Mouse (Mus musculus) layer of hippocampus, adult 18-20 months (tissue): ENCODE data around the gene Olfr643. TPM values are rescaled to one million over a fixed set of nuclear protein-coding genes. Genes with fewer than 3 reads are reported as not detected.
"Not testable (repeated sequence)": the region's sequence is repeated elsewhere in the genome, so short reads cannot be mapped to it uniquely, and the experiment has no call there.

Experiments used
- DNase-seq, 2 experiments: peaks; one replicate each; pipeline ENCODE4 v3.0.0; 2022; ENCODE audit warnings: low spot score in 2 of 2
- total RNA-seq, 2 experiments: library from RNA; stranded (reverse); gene quantifications; 2 replicates each; pipeline ENCODE4 v1.2.3; 2021

Gene Olfr643
- total RNA-seq, 2 experiments from 2014 or later: not detected

- DNase-seq: no peak
These were observed 115.6 kb downstream of the Olfr643 start for GRCm38 (mm10) chr7:104021651-104022050.

GRCm38 (mm10) chr7:104018953-104019352, 118.3 kb downstream of the Olfr643 start:
- DNase-seq: no peak

DNA sequence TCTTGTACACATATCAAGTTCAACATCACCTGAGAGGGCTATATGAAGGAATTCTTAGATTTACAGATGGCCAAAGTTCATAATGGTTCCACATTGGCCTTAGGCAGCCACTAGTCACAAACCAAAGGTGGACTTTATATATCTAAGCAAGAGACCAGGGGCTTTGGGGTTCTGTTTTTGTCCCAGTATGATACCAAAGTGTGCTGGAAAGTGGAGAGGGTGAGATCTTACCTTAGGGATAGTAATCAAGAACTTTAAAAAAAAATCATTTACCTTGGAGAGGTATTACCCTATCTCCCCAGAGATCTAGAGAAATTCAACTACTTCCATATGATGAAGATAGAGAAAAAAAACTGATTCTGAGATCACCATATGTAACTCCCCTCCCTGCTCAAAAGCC, 120.0 kb downstream of the Olfr643 start, which contains the start of gene Olfr639:
Gene Olfr639 (minus strand): TSS at position 101 of the 400 bp plus-strand sequence.
- no peak for DNase-seq

GRCm38 (mm10) chr7:103999124-103999523, 138.1 kb downstream of the Olfr643 start:
- no peak for DNase-seq

DNA sequence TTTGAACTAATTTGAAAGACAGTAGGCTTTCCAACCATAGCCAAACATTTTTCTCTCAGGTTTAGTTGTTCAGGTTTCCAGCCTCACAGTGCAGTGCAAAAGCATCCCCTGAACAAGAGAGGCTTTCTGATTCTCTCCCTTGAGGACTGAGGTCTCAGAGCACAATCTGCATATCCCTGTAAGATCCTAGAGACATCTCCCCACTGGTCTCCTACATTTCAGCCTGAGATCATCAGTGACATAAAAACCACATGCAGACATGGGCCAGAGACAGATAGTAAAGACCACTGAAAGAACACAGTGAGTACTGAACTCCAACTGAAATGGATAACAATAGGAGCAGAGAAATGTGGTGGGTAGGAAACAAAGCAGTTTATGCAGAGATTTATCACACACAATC, 138.8 kb downstream of the Olfr643 start, which contains the start of gene Olfr638:
Gene Olfr638 (plus strand): TSS at position 301 of the 400 bp plus-strand sequence.
- no peak for DNase-seq

DNA sequence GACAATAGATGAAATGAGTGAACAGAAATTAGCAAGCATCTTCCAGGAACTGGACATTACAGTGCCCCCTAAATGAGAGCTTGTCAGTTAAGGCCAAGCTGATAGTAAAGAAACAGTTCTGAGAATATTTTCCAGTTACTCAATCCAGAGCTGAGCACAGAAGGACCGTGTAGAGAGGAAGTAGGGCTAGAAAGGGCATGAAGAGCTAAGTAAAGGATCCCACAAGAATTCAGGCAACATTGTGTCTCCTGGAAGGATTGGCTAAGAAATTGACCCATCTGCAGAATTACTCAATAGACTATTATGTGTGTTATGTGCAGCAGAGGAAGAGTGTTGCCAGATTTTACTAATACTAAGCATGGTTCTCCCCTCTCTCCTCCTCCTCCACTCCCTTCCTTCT, 165.4 kb downstream of the Olfr643 start:
- no peak for DNase-seq

DNA sequence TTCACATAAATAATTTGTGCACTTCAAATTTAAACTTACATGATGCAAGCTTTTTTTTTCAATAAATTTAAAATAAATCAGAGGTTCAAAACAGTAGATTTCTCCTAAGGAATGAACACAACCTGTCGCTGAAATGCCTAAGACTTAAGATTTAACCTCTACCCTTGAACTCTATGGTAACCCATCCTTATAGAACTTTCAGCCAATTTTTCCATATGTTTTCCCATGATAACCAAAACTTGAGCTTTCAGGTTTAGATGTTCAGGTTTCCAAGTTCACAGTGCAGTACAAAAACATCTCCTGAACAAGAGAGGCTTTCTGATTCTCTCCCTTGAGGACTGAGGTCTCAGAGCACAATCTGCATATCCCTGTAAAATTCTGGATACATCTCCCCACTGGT, 166.4 kb downstream of the Olfr643 start, which contains the start of gene Olfr635:
Gene Olfr635 (plus strand): TSS at position 301 of the 400 bp plus-strand sequence.
- DNase-seq: no peak

DNA sequence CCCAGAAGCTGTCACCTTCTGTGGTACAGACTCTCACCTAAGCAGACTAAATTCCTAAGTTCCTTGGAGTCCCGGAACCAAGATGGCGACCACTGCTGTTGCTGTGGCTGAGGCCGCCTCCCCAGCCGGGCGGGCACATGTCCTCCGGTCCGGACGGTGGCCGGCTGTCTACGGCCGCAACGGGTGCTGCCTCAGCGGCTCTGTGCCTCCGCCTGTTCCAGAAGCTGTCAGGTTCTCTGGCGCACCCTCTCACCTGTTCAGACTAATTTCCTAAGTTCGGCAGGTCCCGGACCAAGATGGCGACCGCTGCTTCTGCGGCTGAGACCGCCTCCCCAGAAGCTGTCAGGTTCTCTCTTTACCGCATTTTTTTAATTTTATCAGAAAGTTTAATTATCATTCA, 170.3 kb downstream of the Olfr643 start:
- not testable (repeated sequence) for DNase-seq

Other genes starting within 250 kb of the Olfr643 start
- gene Olfr64, start 242.9 kb downstream of the Olfr643 start, total RNA-seq: not detected
- not detected for gene Olfr65, start 233.9 kb downstream of the Olfr643 start, total RNA-seq
- gene Olfr631, start 208.6 kb downstream of the Olfr643 start, total RNA-seq: not detected
- gene Olfr632, start 203.1 kb downstream of the Olfr643 start, total RNA-seq: not detected
- not detected for gene Olfr633, start 193.0 kb downstream of the Olfr643 start, total RNA-seq
- gene Olfr635, start 166.3 kb downstream of the Olfr643 start, total RNA-seq: under 1 TPM in 1 of 2 experiments, not detected in 1; 0.05 TPM
- not detected for gene Olfr638, start 138.7 kb downstream of the Olfr643 start, total RNA-seq
- under 1 TPM in 1 of 2 experiments, not detected in 1; 0.05 TPM for gene Olfr639, start 120.1 kb downstream of the Olfr643 start, total RNA-seq
- not detected for gene Olfr640, start 111.8 kb downstream of the Olfr643 start, total RNA-seq
- gene Olfr641, start 102.0 kb downstream of the Olfr643 start, total RNA-seq: not detected
- gene Olfr642, start 84.7 kb downstream of the Olfr643 start, total RNA-seq: not detected
- gene 4930516K23Rik, start 76.0 kb downstream of the Olfr643 start, total RNA-seq: not detected
- gene Olfr644, start 65.5 kb downstream of the Olfr643 start, total RNA-seq: not detected
- gene Olfr645, start 51.9 kb downstream of the Olfr643 start, total RNA-seq: not detected
- gene Olfr646, start 32.5 kb downstream of the Olfr643 start, total RNA-seq: not detected
- not detected for gene Ubqln5, start 7.6 kb downstream of the Olfr643 start, total RNA-seq
- gene Ubqln3, start 5.9 kb upstream of the Olfr643 start, total RNA-seq: not detected
- not detected for gene Ubqlnl, start 13.2 kb upstream of the Olfr643 start, total RNA-seq
- gene Olfm5, start 27.4 kb upstream of the Olfr643 start, total RNA-seq: not detected
- gene Olfr648, start 46.0 kb upstream of the Olfr643 start, total RNA-seq: under 1 TPM; 0.10 to 0.25 TPM
- not detected for gene Olfr649, start 58.6 kb upstream of the Olfr643 start, total RNA-seq
- under 1 TPM in 1 of 2 experiments, not detected in 1; 0.22 TPM for gene Trim6, start 81.4 kb upstream of the Olfr643 start, total RNA-seq
- 1 to 10 TPM; 1.6 to 1.7 TPM for gene Trim34a, start 107.1 kb upstream of the Olfr643 start, total RNA-seq
- gene Trim5, start 150.7 kb upstream of the Olfr643 start, total RNA-seq: under 1 TPM; 0.42 to 0.63 TPM
- gene Trim12a, start 178.1 kb upstream of the Olfr643 start, total RNA-seq: 1 to 10 TPM; 2.8 to 3.2 TPM
- under 1 TPM in 1 of 2 experiments, not detected in 1; 0.27 TPM for gene Trim34b, start 192.1 kb upstream of the Olfr643 start, total RNA-seq
- 1 to 10 TPM; 1.4 to 1.6 TPM for gene Trim12c, start 216.0 kb upstream of the Olfr643 start, total RNA-seq
- gene Trim30b, start 232.5 kb upstream of the Olfr643 start, total RNA-seq: not detected